Mouse (Mus musculus): ENCODE measurements around the gene Ablim1.

DNA sequence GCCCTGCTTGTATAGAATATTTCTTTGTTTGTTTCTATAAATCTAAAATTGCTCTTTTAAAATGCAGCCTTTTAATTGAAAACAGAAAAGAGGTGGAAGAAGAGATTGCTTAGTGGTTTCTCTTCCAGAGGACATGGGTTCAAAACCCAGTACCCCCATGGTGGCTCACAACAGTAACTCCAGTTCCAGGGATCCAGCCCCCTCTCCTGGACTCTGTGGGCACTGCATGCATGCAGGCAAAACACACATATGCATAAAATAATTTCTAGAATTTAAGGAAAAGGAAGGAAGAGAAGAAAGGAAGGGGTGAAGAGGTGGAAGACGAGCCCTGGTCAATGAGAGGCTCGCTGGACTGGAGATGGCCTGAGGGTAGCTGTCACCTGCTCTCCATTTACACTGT lies 145.2 kb downstream of the Ablim1 start:
- TF ChIP-seq POLR2A (IDR thresholded peaks at IDR 0.05; ENCODE audit: insufficient read depth, low read length) (no peak), CTCF (IDR thresholded peaks at IDR 0.05; ENCODE audit: low read depth, low read length) (peak; percentile 11)
